Mouse (Mus musculus) left cerebral cortex, adult 8-10 months (tissue): ENCODE measurements around the gene Utrn. TPM values are rescaled to one million over a fixed set of nuclear protein-coding genes. Genes with fewer than 3 reads are reported as not detected.

Source experiments
- DNase-seq, 2 experiments: peaks; one replicate each; pipeline ENCODE4 v3.0.0; 2022; ENCODE audit warnings: low spot score in 2 of 2
- total RNA-seq, 4 experiments: library from RNA; stranded (reverse); gene quantifications; 2 replicates each; pipeline ENCODE4 v1.2.4; 2022

The Utrn gene
- total RNA-seq, 4 experiments from 2014 or later: 69.4 to 88.4 (median 77.1) TPM

DNA sequence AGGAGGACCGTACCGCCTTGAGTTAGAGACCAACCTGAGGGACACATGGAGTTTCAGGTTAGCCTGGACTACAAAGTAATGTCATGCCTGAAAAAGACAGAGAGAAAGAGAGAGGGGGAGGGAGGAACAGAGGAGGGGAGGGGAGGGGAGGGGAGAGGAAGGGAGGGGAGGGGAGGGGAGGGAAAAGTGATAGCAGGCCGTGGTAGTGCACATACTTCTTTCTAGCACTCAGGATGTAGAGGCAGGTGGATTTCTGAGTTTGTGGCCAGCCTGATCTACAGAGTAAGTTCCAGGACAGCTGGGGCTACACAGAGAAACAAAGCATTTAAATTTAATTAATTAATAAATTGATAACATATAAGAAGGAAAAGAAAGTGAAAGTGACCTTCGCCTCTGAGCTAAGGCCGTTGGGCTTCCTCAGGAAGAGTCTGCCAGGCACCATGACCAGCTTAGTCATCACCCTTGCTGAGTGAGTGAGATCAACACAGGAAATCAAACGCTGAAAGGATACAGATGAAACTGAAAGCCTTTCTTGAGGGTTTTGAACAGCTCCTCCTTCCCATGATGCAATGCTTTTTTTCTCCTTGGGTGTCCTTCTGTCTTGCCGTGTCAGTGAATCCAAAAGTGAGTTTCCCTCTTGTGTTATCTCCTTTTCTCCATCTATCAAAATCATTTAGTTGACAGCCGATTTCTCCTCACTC, 5.6 kb upstream of the Utrn start:
- DNase-seq: no peak

DNA sequence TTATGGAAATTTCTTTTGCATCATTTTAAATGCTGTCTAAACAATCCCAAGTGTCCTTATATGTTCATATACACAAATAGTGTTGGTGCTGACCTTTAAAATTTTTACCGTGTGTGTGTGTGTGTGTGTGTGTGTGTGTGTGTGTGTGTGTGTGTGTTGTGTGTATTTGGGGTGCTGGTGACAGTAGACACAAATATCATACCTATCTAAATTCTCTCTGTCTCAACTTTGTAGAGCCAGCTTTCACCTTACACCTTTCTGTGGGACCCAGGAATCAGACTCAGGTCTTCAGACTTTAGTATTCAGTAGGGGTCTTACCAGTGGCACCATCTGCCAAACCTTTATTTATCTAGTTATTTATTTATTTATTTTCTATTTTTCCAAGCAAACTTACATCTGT, 681 bp upstream of the Utrn start:
- DNase-seq: no peak

DNA sequence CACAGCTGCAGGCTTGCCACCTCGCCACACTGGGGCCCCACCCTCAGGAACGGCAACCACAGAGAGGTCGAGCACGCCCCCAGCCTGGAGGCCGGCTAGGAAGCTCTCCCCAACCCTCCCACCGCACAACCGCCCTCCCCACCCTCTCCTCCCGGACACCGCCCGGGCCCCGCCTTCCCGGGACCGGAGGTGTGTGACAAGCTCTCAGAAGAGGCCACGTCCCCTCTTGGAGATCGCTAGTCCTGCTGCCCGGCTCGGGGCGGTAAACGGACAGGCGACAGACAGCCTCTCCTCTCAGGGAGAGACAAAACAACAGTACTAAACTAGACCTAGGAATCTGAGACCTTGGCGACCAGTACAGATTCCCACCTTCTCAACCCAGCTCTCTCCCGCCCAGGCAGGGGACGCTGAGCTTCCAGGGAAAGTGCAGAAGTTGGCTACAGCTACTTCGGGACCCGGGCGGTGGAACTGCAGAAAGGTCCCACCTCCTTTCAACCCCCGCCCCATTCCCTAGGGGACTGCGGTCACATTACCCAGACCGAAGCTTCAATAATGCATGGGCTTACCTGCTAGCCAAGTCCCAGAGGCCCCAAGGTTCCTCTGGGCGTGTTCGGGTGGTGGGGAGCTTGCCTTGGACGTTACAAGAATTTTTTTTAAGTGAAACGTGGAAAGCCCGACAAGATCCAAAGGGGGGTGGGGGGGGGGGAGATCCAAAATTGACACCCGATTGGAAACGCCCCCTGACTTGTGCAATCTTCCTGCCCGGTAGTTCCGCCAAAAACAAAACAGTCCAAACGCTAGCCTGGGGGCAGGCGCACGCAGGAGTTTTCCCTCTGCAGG, 756 bp downstream of the Utrn start:
- DNase-seq: no peak

DNA sequence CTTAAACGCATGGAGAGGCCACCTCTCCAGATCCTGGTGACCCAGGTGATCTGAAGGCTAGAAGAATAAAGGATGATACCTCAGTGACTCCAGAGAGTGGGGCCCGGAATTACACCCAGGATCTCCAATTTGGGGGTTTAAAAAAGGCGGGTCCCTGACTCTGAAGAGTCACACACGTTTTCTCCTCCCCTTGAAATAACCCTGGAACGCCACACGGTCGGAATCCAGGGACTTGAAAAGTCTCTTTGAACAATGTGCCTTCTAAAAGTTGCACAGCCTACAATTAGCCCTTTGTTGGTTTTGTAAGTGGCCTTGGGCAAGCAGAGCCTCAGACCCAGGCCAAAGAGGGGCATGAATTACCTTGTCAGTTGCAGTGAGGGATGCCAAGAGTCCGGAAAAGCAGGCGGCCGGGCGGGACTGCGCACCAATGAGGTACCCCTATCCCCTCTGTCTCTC, 1.4 kb downstream of the Utrn start:
- DNase-seq: peak in 1 of 2 experiments; percentile 18

DNA sequence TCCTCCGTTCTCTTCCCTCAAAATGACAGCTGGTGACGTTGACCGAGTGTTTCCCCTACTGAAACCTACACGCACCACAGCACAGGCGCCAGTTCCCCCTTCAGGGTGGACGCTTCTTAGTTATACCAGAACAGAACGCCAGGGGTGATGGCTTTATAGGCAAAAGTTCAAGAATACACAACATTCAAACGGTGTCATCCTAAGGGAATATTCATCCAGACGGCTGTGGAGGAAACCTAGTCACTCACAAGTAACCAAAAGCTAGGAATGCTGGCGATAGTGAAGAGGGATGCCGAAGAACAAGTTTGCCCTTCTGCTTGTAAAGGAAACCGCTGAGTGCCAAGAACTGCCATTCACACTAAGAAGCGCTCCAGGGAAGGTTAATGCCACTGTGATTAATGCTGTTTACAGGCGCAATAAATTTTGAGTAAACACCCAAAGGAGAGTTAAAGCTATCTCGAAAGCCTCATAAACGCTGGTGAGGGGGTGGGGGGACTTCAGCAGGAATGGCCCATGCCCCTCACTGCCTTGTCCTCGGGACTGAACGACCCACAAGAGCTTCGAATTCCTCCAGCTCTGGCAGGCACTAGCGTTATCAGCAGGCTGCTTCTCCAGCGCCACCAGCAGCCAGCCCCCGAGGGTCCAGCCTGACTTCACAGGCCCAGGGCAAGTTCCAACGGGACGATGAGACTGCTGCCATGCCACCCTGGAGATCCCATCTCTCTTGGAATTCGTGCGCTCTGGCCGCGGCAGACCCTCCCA, 2.0 kb downstream of the Utrn start:
- DNase-seq: no peak

DNA sequence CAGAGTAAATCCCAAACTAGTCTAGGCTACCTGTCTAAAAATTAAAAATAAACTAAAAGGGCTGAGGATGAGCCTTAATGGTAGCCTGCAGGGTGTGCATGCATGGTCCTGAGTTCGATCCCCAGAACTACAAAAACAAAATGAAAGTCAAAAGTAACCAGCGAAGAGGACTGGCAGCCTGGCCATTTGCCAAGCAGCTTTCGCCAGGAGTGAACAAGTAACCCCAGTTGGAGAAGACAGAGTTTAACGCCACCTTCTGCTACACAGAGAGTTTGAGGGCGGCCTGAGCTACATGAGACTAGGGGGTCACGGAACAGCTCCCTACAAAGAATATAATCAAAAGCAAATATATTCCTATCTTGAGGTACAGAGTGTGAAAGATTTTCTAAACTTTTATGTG, 4.0 kb downstream of the Utrn start:
- DNase-seq: no peak

DNA sequence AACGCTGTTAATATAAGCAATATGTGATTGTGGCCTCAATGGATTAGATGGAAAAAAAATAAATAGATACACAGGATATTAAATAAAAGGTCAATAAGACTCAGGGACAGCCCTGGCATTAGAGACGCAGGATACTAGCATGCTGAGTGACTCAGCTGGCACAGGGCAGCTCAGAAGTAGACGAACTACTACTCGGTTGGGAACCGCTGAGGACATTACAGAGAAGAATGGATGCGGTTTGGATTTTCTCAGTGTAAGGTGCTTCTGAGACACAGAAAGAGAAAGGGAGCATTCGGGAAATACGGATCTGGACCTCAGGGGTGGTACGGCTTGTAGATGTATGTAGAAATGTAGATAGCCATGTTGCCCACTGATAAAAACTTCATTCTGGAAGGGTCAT, 5.6 kb downstream of the Utrn start:
- no peak for DNase-seq

DNA sequence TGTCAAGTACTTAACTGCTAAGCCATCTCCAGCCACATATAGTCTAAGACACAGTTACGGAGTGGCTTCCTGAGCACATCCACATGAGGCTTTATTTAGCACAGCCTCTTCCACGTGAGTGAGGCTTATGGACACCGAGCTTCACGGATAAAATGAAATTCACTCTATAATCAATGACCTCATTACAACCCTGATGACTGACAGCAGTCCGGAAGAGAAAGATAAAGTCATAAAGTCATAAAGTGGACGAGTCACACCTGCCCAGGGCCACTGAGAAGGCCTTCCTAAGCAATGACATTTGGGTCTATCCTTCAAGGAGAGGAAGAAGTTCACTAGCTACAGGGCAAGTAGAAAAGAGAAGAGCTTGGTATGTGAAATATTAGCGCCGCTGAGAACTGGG, 7.1 kb downstream of the Utrn start:
- no peak for DNase-seq

DNA sequence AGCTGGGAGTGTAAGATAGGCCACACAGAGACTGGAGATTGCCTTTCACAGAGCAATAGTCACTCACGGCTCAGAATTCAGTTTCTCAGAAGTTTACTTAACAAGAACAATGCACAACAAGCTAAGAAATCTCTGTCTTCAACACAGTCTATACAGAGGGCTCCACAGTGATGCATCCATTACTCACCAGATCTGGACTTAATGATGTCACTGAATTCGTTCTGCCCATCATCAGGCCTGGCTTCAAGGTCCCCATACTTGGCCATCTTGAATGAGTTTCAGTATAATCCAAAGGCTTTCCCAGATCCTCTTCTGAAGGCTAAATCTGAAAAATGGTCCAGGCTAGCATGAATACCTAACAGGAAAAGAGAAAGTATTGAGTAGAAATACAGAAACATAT, 7.8 kb downstream of the Utrn start:
- DNase-seq: no peak

DNA sequence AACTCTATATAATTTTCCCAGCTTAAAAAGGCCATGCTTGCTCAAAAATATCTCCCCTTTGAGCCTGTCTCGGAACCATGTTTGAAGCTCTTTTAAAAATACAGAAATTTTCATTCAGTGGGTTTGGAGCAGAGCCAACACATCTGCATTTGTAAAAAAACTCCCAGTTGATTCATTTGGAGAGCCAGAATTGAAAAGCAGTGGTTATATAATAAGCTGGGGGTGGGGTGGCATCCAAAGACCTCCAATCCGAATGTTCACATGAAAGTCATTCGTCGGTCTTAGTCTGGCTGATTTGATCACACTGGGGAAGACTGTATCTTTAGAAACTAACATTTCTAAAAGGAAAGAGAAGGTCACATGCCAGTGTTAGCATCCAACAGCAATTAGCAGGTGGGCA, 8.4 kb downstream of the Utrn start:
- DNase-seq: no peak

DNA sequence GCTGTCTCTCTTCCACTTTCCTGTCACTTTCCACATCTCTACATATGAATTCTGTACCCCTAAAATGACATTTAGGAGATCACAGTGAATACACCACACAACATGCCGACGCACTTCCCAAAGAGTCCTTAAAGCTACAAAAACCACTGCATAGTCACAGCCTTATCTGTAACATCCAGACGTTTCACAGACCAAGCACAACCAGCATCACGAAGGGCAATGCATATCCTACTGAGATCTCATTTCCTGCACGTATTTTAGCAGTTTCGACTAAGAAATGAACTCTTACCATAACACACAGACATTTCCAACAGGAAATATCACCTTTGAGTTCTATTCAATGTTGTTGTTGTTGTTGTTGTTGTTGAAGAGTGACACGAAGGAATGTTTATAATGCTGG, 8.8 kb downstream of the Utrn start:
- no peak for DNase-seq

DNA sequence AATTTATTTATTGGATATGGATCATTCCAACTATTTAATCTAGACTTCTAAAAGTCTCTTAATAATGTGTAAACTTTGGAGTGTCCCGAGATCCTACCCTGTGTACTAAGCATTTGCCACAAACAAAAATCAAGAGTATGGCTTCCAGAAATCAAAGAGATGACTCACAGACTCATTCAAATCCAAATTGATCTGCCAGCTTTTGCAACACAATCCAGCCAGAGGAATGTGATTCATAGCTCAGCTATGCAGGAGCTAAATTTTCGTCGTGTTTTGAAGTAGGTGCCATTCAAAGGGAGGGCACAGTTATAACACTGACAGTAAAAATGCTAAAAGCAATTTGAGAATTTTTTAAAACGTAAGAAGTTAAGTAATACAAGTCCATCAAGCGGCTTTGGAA, 11.1 kb downstream of the Utrn start:
- no peak for DNase-seq

DNA sequence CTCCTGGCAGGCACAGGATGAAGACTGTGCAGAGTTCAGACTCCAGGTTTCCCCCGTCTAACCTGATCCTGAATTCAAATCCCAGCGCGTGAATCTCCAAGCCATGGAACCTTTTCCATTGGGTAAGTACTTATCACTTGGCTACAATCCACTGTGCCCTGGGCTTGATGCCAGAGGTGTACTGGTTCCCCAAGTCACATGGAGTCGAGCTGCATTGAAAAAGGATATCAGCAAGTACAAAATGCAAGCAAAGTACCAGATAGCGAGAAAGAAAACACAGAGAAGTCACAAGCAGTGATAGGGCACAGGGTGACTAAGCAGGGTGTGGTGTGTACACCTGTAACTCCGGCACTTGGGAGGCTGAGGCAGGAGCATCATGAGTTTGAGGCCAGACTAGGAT, 14.9 kb downstream of the Utrn start:
- DNase-seq: no peak

DNA sequence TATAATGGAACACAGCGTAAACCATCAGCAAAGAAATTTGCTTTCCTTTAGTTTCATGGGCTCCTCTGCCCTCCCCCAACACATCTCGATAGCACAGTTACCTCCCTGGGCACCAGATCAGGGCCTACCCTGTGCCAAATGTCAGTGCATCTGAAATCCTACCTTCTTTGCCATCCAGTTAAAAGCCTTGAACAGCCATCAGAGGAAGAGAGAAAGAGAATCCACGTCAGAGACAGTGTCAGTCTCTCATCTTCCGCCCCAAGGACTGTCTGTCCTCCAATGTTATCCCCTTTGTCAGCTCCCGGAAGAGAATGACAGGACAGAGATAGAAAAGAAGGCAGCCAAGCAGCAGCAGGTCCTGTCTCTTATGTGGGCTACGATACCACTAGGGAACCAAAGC, 15.4 kb downstream of the Utrn start:
- DNase-seq: no peak

DNA sequence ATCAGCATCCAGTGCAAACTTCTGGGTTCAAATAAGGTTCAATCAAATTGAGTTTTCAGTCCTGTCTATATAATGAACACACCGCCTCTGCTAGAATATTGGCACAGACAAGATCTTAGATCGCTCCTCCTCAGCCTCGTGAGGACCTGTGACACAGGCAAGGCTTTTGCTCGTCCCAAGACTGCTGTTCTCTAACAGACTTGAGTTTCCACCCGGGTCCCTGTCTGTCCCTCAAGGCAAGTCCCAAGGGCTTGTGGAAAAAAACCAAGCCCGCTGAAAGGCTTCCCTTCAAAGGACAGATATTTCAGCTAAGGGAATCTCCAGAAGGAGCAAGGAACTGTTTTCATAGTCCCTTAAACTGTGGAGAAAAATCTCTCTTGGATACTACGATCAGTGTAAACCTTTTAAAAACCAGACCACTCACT, 16.0 kb downstream of the Utrn start:
- DNase-seq: no peak

DNA sequence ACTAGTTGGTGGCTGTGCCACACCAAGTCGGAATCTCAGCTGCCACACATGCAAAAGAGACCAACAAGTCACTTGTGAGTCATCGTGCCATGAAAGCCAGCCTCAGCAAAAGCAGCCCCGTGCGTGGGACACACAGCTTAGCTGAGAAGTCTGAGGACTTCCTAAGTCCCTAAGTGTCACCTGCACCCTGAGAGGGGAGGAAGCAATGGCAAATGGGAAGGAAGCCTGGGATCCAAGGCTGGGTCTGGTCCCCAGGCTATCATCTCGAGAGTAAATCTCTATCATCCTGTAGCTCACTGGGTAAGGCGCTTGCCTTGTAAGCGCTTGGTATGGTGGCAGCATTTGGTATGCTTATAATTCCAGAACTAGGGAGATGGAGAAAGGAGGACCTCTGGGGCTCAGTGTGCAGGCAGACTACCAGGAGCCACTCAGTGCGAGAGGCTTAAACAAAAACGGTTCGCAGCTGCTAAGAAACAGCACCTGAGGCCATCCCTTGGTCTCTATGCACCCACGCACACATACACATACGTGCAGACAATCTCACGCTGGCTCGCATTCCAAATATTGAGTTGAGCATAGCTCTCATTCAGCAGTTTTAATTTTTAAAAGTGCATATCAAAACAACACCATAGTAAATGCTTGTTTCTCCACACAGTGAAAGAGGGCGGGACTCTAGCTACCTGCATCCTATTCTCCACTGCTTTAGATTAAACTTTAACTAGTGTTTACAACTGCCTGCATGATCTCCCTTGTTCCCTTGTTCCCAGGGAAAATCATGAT, 16.6 kb downstream of the Utrn start:
- no peak for DNase-seq

DNA sequence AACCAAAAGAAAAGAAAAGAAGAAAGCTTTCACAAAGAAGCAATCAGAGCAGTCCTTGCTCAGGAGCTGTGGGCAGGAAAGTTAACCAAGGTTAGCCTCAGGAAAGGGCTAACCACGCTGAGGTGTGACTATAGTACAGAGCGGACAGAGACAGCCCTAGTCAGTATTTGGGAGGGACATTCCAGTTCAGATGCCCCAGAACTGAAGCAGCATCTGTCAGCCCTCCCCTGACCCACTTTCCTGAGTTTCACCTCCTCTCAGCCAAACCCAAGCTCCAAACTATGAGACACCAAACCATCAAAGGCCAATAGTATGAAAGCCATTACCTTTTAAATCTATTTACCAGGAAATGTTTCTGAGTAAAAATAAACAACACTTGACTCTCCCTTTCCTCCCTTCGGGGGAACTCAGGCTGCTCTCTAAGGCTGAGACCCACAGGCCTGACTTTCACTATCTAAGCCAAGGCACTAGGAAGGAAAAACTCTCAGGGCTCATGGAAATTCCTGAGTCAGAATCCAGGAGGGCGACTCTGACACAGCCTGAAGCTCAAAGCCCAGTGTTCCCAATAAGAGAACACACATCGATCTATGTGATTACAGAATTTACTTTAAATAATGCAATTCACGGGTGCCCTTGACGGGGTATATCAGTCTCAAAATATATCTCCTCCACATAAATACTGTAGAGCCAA, 18.2 kb downstream of the Utrn start:
- no peak for DNase-seq

DNA sequence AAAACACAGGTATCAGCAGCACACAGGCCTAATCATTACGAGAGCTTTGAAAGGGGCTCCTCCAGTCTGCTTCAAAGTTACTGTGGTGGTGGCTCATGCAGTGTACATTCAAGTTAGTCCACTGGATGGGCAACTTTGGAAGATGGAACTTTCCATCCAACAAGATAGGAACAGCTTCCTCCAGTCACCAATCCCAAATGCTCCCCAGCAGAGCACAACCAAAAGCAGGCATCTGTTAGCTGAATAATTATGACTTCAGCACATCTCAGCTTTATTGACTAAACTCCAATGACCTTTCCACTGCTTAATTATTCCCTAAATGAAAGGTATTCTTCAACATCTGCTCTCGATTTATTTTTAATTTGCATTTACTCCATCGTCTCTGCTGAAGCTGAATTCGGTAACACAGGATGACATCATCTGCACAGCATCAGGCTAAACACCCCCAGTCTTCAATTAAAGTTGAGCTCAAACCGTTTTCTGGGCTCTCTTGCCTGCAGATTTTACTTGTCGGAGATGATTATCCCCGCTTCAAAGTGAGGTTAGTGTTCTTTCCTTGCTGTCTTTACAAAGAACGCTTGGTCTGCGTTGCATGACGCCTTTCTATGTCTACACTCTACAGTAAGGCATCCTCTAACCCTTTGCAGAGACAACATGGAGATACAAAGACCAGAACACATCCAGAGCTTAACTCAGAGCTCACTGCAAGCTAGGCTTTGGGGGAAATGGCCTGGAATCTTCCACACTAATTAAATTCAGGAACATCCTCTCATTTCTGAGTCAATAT, 20.6 kb downstream of the Utrn start:
- DNase-seq: no peak

DNA sequence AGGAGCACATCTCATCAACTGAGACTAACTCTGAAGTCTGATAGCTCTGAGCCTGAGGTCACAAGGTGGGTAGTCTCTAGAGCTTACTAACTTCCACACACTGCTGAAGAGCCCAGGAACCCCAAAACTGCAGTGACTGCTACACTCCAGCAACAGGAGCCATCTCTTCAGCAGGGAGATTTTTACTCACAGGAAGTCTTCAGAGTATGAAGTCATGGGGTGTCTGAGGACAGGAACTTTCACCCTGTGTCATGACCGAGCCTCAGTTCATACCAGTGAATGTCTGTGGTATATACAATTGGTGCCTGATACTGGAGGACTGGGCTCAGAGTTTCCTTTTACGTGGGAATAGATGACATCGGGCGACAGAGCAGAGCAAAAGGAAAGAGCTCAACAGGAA, 26.6 kb downstream of the Utrn start:
- DNase-seq: no peak

DNA sequence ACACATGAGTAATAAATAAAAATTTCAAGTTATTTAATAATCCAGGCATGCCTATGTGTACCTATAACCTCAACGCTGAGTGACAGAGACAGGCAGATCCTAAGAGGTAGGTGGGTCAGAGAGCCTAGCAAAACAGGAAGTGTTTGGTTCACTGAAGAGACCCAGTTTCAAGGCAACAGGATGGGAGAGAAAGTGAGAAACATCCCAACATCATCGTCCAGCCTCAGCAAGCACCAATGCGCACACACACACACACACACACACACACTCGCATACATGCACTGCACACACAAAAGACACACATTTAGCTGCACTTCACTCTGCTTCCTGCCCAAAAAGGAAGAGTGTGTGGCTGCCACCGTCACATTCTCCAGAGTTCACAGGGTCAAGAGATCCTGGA, 27.7 kb downstream of the Utrn start:
- DNase-seq: no peak
